Mouse (Mus musculus): ENCODE measurements around the gene 1110017D15Rik.
A peak's percentile ranks its signal among the peaks of the same experiment; 100 is the strongest.

Gene 1110017D15Rik

GRCm38 (mm10) chr4:41513309-41513708 lies 3.8 kb downstream of the 1110017D15Rik start:
- no peak for DNase-seq (ENCODE audit: low read depth)

DNA sequence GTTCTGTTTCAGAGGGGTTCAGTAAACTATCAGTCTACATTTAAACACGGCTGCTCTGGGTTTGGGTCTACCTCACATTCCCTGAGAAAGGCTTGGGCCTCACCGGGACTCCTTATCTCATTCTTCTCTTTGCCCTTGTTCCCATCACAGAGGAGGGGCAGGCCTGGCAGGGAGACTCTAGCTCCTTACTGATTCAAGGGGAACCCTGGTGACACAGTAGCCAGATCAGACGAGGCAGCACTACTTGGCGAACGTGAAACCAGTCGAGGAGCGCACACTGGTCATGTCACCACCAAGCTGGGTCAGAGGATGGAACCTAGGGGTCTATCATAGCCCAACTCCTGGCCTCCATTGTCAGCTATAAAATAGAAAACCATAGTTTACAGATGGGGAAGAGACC lies 9.1 kb downstream of the 1110017D15Rik start:
- no peak for DNase-seq (ENCODE audit: low read depth)

DNA sequence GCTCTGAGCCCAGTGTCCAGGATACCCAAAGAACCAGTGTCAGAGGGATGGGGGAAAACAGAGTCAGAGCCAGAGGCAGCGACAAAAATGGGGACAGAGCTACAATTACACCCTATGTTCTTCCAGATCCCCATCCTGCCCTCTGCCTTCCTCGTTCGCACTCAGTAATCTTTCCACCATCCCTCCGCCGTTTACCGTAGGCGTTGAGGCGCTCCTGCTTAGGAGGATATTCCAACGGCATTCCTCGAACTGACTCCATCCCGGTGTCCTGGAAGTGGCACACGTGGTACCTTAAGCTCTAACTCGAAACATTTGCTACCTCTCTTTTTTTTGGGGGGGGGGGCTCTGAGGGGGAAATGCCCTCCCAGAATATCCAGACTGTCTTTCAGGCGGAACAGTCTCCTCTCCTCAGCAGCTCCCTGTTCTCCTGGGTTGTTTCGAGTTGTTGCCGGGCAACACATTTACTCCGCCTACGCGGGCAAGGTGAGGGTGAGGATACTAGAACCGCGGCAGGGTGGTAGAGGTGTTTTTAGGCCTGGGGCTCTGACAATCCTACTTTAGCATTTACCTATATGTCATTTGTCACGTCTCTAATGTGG lies 9.7 kb downstream of the 1110017D15Rik start:
- DNase-seq (ENCODE audit: low read depth), result no peak

- DNase-seq (ENCODE audit: low read depth), result peak; percentile 54
These were observed 10.2 kb downstream of the 1110017D15Rik start for GRCm38 (mm10) chr4:41506906-41507305.

GRCm38 (mm10) chr4:41506156-41506555 lies 11.0 kb downstream of the 1110017D15Rik start:
- DNase-seq (ENCODE audit: low read depth), result no peak

- no peak for DNase-seq (ENCODE audit: low read depth)
These were observed 12.0 kb downstream of the 1110017D15Rik start for GRCm38 (mm10) chr4:41505131-41505551.

DNA sequence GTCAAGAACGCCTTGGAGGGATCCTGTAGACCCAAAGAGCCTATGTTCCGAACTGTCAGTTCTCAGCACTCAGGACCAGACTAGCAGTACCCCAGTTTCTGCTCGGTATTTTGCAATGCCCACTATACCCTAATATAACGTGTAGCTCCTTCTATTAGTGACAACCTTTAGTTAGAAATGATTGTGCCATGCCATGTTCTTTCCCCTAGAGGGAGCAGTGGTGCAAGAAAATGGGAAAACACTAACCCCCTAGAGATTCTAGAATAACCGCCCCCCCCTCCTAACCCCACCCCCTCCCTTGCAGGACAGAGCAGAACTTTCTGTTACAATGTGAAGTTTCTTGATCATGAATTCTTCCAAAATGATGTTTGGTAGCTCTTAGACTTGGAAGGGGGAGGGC lies 12.8 kb downstream of the 1110017D15Rik start:
- DNase-seq (ENCODE audit: low read depth), result no peak

DNA sequence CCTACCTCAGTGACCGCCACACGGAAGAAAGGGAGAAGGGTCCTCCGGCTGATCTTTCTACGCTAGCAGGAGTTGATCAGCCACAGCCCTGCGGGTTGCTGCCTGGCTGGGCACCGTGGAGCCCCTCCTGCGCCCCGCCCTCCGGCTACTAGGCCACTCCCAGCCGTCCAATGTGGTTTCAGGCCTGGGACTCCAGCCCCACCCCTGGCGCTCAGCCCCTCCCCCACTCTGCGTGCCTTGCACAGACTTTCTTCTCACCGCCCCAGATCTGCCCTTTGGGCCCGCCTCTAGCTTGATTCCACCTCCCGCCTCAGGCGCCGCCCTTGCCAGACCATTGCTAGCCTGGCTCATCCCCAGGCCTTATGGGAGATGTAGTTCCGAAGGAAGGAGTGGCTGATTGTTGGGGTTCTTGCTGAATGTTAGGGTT lies 14.1 kb downstream of the 1110017D15Rik start, which contains the start of gene AI464131:
Gene AI464131, minus strand, starts transcription at position 91 of the 427 bp plus-strand sequence.
- DNase-seq (ENCODE audit: low read depth), result peak; percentile 79

DNA sequence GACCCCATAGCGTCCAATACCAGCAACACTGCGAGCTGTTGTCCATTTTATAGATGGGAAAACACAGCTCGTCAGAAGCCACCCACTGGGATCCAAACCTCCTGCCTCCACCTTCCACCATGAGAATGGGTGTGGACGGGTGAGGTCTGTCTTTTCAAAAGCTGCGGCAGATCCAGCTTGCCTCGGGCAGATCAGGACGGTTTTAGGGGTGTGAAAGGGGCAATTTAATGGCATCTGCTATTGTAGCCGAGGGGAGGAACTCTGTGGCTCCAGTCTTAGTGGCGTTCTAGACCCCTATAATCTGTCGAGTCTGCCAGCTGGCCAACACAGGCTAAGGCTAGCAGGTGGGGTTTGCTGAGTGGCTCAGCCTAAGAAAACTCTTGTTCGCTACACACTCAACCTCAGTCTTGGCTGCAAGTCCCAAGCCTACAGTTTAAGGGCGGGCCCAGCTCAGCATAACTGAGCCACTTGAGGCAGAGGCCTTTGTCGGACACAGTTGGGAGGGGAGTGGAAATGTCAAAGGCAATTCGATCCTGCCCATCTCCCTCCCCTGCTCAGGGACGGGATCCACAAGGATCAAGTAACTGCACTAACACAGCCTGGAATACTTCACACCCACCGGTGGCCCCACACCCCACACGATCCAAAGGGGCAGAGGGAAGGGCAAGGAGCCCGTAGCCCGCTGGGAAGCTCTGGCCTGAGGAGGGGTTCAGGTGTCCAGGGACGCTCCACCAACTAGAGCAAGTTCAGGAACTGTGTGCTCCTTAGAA lies 14.8 kb downstream of the 1110017D15Rik start:
- no peak for DNase-seq (ENCODE audit: low read depth)

- no peak for DNase-seq (ENCODE audit: low read depth)
These were observed 16.3 kb downstream of the 1110017D15Rik start for GRCm38 (mm10) chr4:41500787-41501186.

GRCm38 (mm10) chr4:41499619-41500018 lies 17.5 kb downstream of the 1110017D15Rik start:
- no peak for DNase-seq (ENCODE audit: low read depth)

DNA sequence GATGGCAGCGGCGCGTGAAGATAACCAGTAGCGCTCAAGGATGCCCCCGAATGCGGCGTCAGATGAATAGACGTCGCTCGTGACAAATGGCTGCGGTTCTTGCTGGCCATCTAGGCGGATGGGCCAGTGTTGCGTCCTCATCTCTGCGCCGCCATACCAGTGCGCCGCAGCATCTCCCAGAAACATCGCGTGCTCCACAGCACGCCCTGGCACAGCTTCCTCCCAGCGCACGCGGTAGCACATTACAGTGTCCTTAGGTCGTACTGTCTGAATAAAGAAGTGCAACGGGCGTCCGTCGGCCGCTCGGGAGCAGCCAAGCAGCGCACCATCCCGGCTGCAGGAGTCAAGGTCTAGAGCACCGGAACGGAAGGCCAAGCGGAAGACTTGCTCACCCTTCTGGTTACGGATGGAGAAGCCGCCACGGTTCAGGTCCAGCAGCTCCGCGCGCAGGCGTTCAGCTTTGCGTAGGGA lies 18.2 kb downstream of the 1110017D15Rik start:
- no peak for DNase-seq (ENCODE audit: low read depth)

GRCm38 (mm10) chr4:41497995-41498845 lies 18.9 kb downstream of the 1110017D15Rik start:
- no peak for DNase-seq (ENCODE audit: low read depth)

- DNase-seq (ENCODE audit: low read depth), result no peak
These were observed 19.6 kb downstream of the 1110017D15Rik start for GRCm38 (mm10) chr4:41497579-41497978.

DNA sequence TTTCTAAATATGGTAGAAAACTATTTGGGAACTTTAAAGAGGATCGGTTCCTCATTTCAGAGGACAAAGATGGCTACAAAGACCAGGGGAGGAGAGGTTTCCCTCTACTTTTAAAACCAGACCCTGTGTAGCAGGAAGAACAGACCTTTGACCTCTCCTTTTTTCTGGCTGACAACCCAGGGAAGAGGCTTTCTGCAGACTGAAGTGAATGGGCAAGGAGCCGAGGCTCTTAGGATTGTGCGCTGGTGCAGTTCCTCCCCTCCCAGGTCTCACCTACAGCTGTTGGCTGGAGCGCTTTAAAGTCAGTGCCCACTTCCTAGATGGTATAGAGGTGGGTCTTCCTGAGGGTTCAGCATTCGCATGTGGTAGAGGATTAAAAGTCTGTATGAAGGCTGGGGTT lies 20.1 kb downstream of the 1110017D15Rik start:
- DNase-seq (ENCODE audit: low read depth), result no peak

DNA sequence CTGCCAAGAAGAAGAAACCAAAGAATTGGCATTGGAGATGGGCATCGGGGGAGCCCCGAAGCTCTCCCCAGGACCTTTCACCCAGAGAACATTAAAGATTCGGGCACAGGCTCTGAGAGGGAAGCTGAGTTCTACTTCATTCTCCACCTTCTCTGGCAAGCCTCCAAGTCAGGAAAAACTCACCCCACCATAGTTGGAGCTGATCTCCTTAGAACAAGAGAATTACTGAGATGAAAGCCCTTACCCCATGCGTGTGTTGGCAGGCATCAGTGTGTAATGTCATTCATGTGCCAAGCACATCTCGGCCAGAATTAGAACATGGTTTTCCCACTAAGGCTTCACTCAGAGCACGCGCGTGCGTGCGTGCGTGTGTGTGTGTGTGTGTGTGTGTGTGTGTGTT lies 21.3 kb downstream of the 1110017D15Rik start:
- no peak for DNase-seq (ENCODE audit: low read depth)

GRCm38 (mm10) chr4:41495076-41495475 lies 22.1 kb downstream of the 1110017D15Rik start:
- DNase-seq (ENCODE audit: low read depth), result no peak

- DNase-seq (ENCODE audit: low read depth), result no peak
These were observed 22.8 kb downstream of the 1110017D15Rik start for GRCm38 (mm10) chr4:41494378-41494777.

GRCm38 (mm10) chr4:41493464-41494116 lies 23.5 kb downstream of the 1110017D15Rik start:
- no peak for DNase-seq (ENCODE audit: low read depth)

DNA sequence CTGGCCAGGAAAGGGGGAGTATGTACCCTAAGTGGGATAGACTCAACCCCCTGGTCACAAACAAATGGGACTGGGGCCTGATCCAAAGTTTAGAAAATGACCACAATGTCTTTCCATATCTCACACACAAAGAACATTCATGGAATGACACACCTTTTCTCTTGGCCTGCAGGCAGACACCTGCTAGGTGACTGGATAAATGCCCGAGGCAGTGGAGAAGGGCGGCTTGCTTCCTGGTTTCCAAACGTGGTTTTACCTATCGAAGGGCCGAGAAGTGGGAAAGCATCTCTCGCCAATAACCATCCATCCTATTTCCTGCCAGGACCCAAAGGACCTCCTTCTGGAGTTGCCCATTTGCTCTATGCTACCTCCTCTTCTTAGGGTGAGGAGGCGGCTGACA lies 24.2 kb downstream of the 1110017D15Rik start:
- DNase-seq (ENCODE audit: low read depth), result no peak

- DNase-seq (ENCODE audit: low read depth), result no peak
These were observed 35.5 kb downstream of the 1110017D15Rik start for GRCm38 (mm10) chr4:41481601-41482017.

DNA sequence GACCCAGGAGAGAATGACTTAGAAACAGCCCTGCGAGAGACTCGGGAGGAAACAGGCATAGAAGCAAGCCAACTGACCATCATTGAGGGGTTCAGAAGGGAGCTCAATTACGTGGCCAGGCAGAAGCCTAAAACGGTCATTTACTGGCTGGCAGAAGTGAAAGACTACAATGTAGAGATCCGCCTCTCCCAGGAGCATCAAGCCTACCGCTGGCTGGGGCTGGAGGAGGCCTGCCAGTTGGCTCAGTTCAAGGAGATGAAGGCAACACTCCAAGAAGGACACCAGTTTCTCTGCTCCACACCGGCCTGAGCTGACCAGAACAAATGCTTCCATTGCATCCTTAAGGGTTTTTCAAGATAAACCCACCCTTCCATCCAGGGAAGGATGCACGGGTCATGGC lies 36.9 kb downstream of the 1110017D15Rik start:
- no peak for DNase-seq (ENCODE audit: low read depth)

Data from c-Kit-positive CD71-negative TER-119-negative erythroid progenitor cells, embryonic 14.5 days (primary cell).